Mouse (Mus musculus) intestine, embryonic 15.5 days (tissue): ENCODE data around the gene Dst. TPM values are rescaled to one million over a fixed set of nuclear protein-coding genes. Genes with fewer than 3 reads are reported as not detected.

Experiments used
- ATAC-seq: fragments of 200-750 bp; cut with Nextera tagmentation; 2 replicates; pipeline ENCODE4 v1.8.0; 2017; ENCODE audit warnings: moderate TSS enrichment, moderate library complexity
- H3K27ac ChIP-seq: fragments of 300-500 bp; sonication (generic); 2 replicates; pipeline ENCODE4 v1.5.1; 2015; ENCODE audit warnings: mild to moderate bottlenecking, inconsistent platforms
- H3K27me3 ChIP-seq: fragments of 300-500 bp; sonication (generic); replicated peaks from 2 replicates; pipeline ENCODE4 v1.6.1; 2015; ENCODE audit warnings: inconsistent platforms
- H3K36me3 ChIP-seq: fragments of 300-500 bp; sonication (generic); 2 replicates; pipeline ENCODE4 v1.6.1; 2015; ENCODE audit warnings: inconsistent platforms
- H3K4me1 ChIP-seq: fragments of 300-500 bp; sonication (generic); replicated peaks from 2 replicates; pipeline ENCODE4 v1.6.1; 2015; ENCODE audit warnings: inconsistent platforms
- H3K4me2 ChIP-seq: fragments of 300-500 bp; sonication (generic); replicated peaks from 2 replicates; pipeline ENCODE4 v1.6.1; 2015; ENCODE audit warnings: mild to moderate bottlenecking, inconsistent platforms
- H3K4me3 ChIP-seq: fragments of 300-500 bp; sonication (generic); replicated peaks from 2 replicates; pipeline ENCODE4 v1.5.1; 2015; ENCODE audit warnings: inconsistent platforms
- H3K9ac ChIP-seq: fragments of 300-500 bp; sonication (generic); 2 replicates; pipeline ENCODE4 v1.6.1; 2015; ENCODE audit warnings: inconsistent platforms
- H3K9me3 ChIP-seq: fragments of 300-500 bp; sonication (generic); 2 replicates; pipeline ENCODE4 v1.6.1; 2016; ENCODE audit warnings: inconsistent platforms
- WGBS: fragments of 180-500 bp; shearing (Covaris S2); methylation state at CpG from one replicate; pipeline ENCODE4 v1.1.7; 2015; 5-methylcytosine and 5-hydroxymethylcytosine counted together
- polyA plus RNA-seq: library from polyadenylated mRNA; unstranded; fragments of >200 nt; fragmentation: Nextera tagmentation; extraction: Ambion mirVana; gene quantifications from 2 replicates; pipeline ENCODE4 v1.2.1, GENCODE M21; 2015

Gene Dst
- polyA plus RNA-seq, 1 experiment from 2014 or later: 19.2 TPM

- Histone ChIP-seq H3K4me1 (no peaks in the 10 kb centered on the region), H3K36me3 (no peaks in the 10 kb centered on the region), H3K9me3 (no peaks in the 10 kb centered on the region), H3K4me2 (no peak overlapping the region), H3K27me3 (no peaks in the 10 kb centered on the region), H3K27ac (no peak overlapping the region), H3K9ac (no peak overlapping the region), H3K4me3 (no peak overlapping the region)
- ATAC-seq: no peak
- WGBS: 75% methylated on average over 11 of the region's 11 CpGs
Measured at GRCm38 (mm10) chr1:34158822-34159221, 250.8 kb downstream of the Dst start.

GRCm38 (mm10) chr1:34159898-34160297 is 251.9 kb downstream of the Dst start:
- H3K27me3 ChIP-seq: no peaks in the 10 kb centered on the region
- no peak overlapping the region for H3K4me2 ChIP-seq
- no peaks in the 10 kb centered on the region for H3K9me3 ChIP-seq
- H3K4me3 ChIP-seq: no peak overlapping the region
- no peak overlapping the region for H3K9ac ChIP-seq
- no peaks in the 10 kb centered on the region for H3K4me1 ChIP-seq
- H3K27ac ChIP-seq: no peak overlapping the region
- no peak for ATAC-seq
- 79% methylated on average over 7 of the region's 7 CpGs for WGBS
- no peaks in the 10 kb centered on the region for H3K36me3 ChIP-seq

GRCm38 (mm10) chr1:34164616-34165295 is 256.7 kb downstream of the Dst start:
- H3K27me3 ChIP-seq: no peaks in the 10 kb centered on the region
- no peak overlapping the region for H3K27ac ChIP-seq
- no peak overlapping the region for H3K4me3 ChIP-seq
- no peak overlapping the region for H3K9ac ChIP-seq
- H3K9me3 ChIP-seq: no peaks in the 10 kb centered on the region
- no peaks in the 10 kb centered on the region for H3K4me1 ChIP-seq
- H3K4me2 ChIP-seq: no peak overlapping the region
- 0 out of 2 replicates have a peak, but pooled peaks cover under 1% of the 10 kb centered on the region for H3K36me3 ChIP-seq
- WGBS: 72% methylated on average over 14 of the region's 14 CpGs
- peak; percentile 67; the same call in 1 of the 2 replicates for ATAC-seq

GRCm38 (mm10) chr1:34165926-34166325 is 257.9 kb downstream of the Dst start:
- Histone ChIP-seq H3K36me3 (0 out of 2 replicates have a peak, but pooled peaks cover 3% of the 10 kb centered on the region), H3K27me3 (no peaks in the 10 kb centered on the region), H3K4me2 (no peak overlapping the region), H3K9me3 (no peaks in the 10 kb centered on the region), H3K27ac (no peak overlapping the region), H3K4me1 (no peaks in the 10 kb centered on the region), H3K4me3 (no peak overlapping the region), H3K9ac (no peak overlapping the region)
- no peak for ATAC-seq
- WGBS: 98% methylated on average over 4 of the region's 4 CpGs

GRCm38 (mm10) chr1:34167151-34168057 is 259.4 kb downstream of the Dst start:
- no peak overlapping the region for H3K9ac ChIP-seq
- WGBS: 63% methylated on average over 19 of the region's 19 CpGs
- H3K4me1 ChIP-seq: no peaks in the 10 kb centered on the region
- no peak overlapping the region for H3K4me3 ChIP-seq
- no peak overlapping the region for H3K27ac ChIP-seq
- ATAC-seq: peak; percentile 39; the same call in 1 of the 2 replicates
- peaks cover 7% of the 10 kb centered on the region; the same call in 1 of the 2 replicates for H3K36me3 ChIP-seq
- H3K27me3 ChIP-seq: no peaks in the 10 kb centered on the region
- no peak overlapping the region for H3K4me2 ChIP-seq
- no peaks in the 10 kb centered on the region for H3K9me3 ChIP-seq

- WGBS: 92% methylated on average over 12 of the region's 12 CpGs
- no peak overlapping the region for H3K4me2 ChIP-seq
- H3K9me3 ChIP-seq: no peaks in the 10 kb centered on the region
- no peak overlapping the region for H3K27ac ChIP-seq
- no peaks in the 10 kb centered on the region for H3K27me3 ChIP-seq
- H3K4me3 ChIP-seq: no peak overlapping the region
- H3K36me3 ChIP-seq: peaks cover 7% of the 10 kb centered on the region; the same call in 1 of the 2 replicates
- no peaks in the 10 kb centered on the region for H3K4me1 ChIP-seq
- no peak for ATAC-seq
- H3K9ac ChIP-seq: no peak overlapping the region
Measured at GRCm38 (mm10) chr1:34169086-34169485, 261.1 kb downstream of the Dst start.

GRCm38 (mm10) chr1:34174517-34174916 is 266.5 kb downstream of the Dst start:
- H3K4me1 ChIP-seq: no peaks in the 10 kb centered on the region
- peaks cover 7% of the 10 kb centered on the region; the same call in 1 of the 2 replicates for H3K36me3 ChIP-seq
- H3K27me3 ChIP-seq: no peaks in the 10 kb centered on the region
- H3K9ac ChIP-seq: no peak overlapping the region
- ATAC-seq: no peak
- H3K9me3 ChIP-seq: no peaks in the 10 kb centered on the region
- no peak overlapping the region for H3K27ac ChIP-seq
- H3K4me3 ChIP-seq: no peak overlapping the region
- 95% methylated on average over 15 of the region's 15 CpGs for WGBS
- H3K4me2 ChIP-seq: no peak overlapping the region

- no peak for ATAC-seq
- no peaks in the 10 kb centered on the region for H3K9me3 ChIP-seq
- WGBS: 80% methylated on average over 8 of the region's 8 CpGs
- H3K27me3 ChIP-seq: no peaks in the 10 kb centered on the region
- no peak overlapping the region for H3K4me3 ChIP-seq
- no peak overlapping the region for H3K4me2 ChIP-seq
- H3K36me3 ChIP-seq: peaks cover 4% of the 10 kb centered on the region; the same call in 1 of the 2 replicates
- no peak overlapping the region for H3K9ac ChIP-seq
- H3K27ac ChIP-seq: no peak overlapping the region
- no peaks in the 10 kb centered on the region for H3K4me1 ChIP-seq
Measured at GRCm38 (mm10) chr1:34174961-34175360, 266.9 kb downstream of the Dst start.

GRCm38 (mm10) chr1:34178022-34178727 is 270.1 kb downstream of the Dst start:
- Histone ChIP-seq H3K4me3 (no peak overlapping the region), H3K27ac (no peak overlapping the region), H3K9ac (no peak overlapping the region), H3K27me3 (no peaks in the 10 kb centered on the region), H3K36me3 (no peaks in the 10 kb centered on the region), H3K4me1 (no peaks in the 10 kb centered on the region), H3K4me2 (no peak overlapping the region), H3K9me3 (no peaks in the 10 kb centered on the region)
- ATAC-seq: no peak
- WGBS: 85% methylated on average over 41 of the region's 41 CpGs

GRCm38 (mm10) chr1:34179756-34180155 is 271.7 kb downstream of the Dst start:
- WGBS: 92% methylated on average over 19 of the region's 19 CpGs
- no peak overlapping the region for H3K9ac ChIP-seq
- H3K27ac ChIP-seq: no peak overlapping the region
- no peak for ATAC-seq
- H3K36me3 ChIP-seq: no peaks in the 10 kb centered on the region
- no peaks in the 10 kb centered on the region for H3K9me3 ChIP-seq
- H3K4me2 ChIP-seq: no peak overlapping the region
- no peaks in the 10 kb centered on the region for H3K27me3 ChIP-seq
- H3K4me3 ChIP-seq: no peak overlapping the region
- no peaks in the 10 kb centered on the region for H3K4me1 ChIP-seq

- Histone ChIP-seq H3K9ac (no peak overlapping the region), H3K4me1 (no peaks in the 10 kb centered on the region), H3K27me3 (no peaks in the 10 kb centered on the region), H3K4me3 (no peak overlapping the region), H3K36me3 (no peaks in the 10 kb centered on the region), H3K9me3 (no peaks in the 10 kb centered on the region), H3K4me2 (no peak overlapping the region), H3K27ac (no peak overlapping the region)
- WGBS: 88% methylated on average over 24 of the region's 24 CpGs
- no peak for ATAC-seq
Measured at GRCm38 (mm10) chr1:34182406-34183249, 274.6 kb downstream of the Dst start.
